Mouse (Mus musculus) Patski (cell line): ENCODE measurements around the gene Tecpr2. TPM values are rescaled to one million over a fixed set of nuclear protein-coding genes. Genes with fewer than 3 reads are reported as not detected.
"Not testable (repeated sequence)": the region's sequence is repeated elsewhere in the genome, so short reads cannot be mapped to it uniquely, and the experiment has no call there.

Source experiments
- ATAC-seq: fragments of 100-300 bp; one replicate; pipeline ENCODE4 v1.8.0; 2021
- CTCF ChIA-PET: fragments of 350-600 bp; sonication (Branson Sonifier 250); formaldehyde crosslinking; loops from one replicate; lab custom pipeline; 2022; ENCODE audit warnings: inconsistent platforms; lab: Charles Lee
- POLR2A ChIA-PET: fragments of 350-600 bp; sonication (Branson Sonifier 250); formaldehyde crosslinking; loops from one replicate; lab custom pipeline; 2022; ENCODE audit warnings: antibody characterized with exemption, inconsistent platforms; lab: Charles Lee
- DNase-seq: peaks from one replicate; pipeline ENCODE4 v3.0.0-alpha.2; 2011; ENCODE audit warnings: low read depth, low spot score
- H3K27me3 ChIP-seq: fragments of 371-371 bp; one replicate; pipeline ENCODE4 v1.5.1; 2021
- CTCF ChIP-seq: fragments of 100-300 bp; IDR thresholded peaks from one replicate; pipeline ENCODE4 v1.5.1; 2021
- in situ Hi-C: fragments of 300-500 bp; cut with MboI; formaldehyde crosslinking; loops from 3 replicates; pipeline ENCODE4 v1.11.1; 2018; ENCODE audit warnings: low pct_unique_long_range_greater_than_20kb, mixed read lengths
- polyA plus RNA-seq: library from polyadenylated mRNA; unstranded; gene quantifications from one replicate; pipeline ENCODE4 v1.2.3, GENCODE M21; 2021

Tecpr2 gene
- polyA plus RNA-seq, 1 experiment from 2014 or later: 7.4 TPM

DNA sequence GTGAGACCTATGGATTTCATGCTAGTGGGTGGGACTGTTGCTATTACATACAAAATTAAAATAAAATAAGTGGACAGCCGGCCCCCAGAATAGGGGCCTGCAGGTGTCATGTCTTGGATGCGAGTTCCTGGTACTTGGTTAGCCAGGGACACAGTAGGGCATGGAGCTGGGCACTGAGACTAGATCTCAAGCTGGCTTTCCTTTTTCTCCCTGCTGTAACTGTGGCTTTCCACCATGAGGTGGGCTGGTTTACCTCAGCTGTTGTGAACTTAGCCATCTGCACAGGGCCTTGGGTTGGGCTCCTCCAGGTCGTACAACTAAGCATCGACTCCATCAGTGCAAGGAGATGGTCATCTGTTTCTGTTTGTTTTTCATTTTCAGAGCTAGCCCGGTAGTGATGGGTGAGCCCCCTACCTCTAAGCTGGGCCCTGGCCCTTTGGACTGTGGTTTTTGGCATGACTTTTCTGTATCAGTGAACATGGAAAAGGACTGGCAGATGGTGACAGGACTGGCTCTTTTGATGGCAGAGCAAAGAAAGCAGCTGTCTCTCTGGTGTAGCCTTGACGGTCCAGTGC, 42.8 kb upstream of the Tecpr2 start:
- ChIA-PET CTCF (no interaction called here), POLR2A (no interaction called here)
- no peak for TF ChIP-seq CTCF
- in situ Hi-C loops: loop anchor here (10.0 kb wide), 3 partner anchors 111 to 401 kb away; partner anchors contain the start of genes 1700001K19Rik, Ppp2r5c and Wdr20
- ATAC-seq (no peak), DNase-seq (no peak)
- no peaks in the 10 kb centered on the region for H3K27me3 ChIP-seq

- H3K27me3 ChIP-seq: no peaks in the 10 kb centered on the region
- in situ Hi-C loops: no loop called here
- no peak for TF ChIP-seq CTCF
- CTCF ChIA-PET: no interaction called here
- POLR2A ChIA-PET: interaction anchor here (0.6 kb wide), 1 partner anchor 107 kb away, joined by 3 read pairs; no protein-coding TSS in a partner anchor
- ATAC-seq (peak; percentile 50), DNase-seq (no peak)
Measured at GRCm38 (mm10) chr12:110850010-110850928, 38.8 kb upstream of the Tecpr2 start, which contains the start of gene Zfp839. TSS of gene Zfp839 (plus strand) at chr12:110850253.

- in situ Hi-C loops: no loop called here
- POLR2A ChIA-PET: interaction anchor here (0.6 to 1.2 kb wide), 2 partner anchors 15 to 107 kb away, joined by 3 read pairs; no protein-coding TSS in a partner anchor
- H3K27me3 ChIP-seq: no peaks in the 10 kb centered on the region
- TF ChIP-seq CTCF: no peak
- CTCF ChIA-PET: no interaction called here
- DNase-seq (no peak), ATAC-seq (no peak)
Measured at GRCm38 (mm10) chr12:110850929-110851256, 38.2 kb upstream of the Tecpr2 start.

DNA sequence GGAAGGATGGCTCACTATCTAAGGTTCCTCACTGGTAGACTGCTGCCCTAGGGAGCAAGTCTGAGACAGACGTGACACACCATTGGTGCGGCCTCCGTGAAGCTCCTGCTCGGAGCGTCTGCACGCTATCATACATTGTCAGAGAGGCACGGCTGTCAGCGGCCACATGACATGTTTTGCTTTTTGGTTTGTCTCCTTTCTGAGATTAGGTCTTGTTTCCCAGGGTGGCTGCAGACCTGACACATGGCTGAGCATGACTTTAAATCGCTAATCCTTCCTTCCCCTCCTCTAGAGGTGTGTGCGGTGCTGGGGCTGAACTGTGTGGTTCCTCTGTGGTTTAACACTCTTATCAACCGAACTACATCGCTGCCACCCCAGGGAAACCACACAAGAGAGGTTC, 37.6 kb upstream of the Tecpr2 start:
- in situ Hi-C loops: no loop called here
- no peaks in the 10 kb centered on the region for H3K27me3 ChIP-seq
- ChIA-PET CTCF (no interaction called here), POLR2A (interaction anchor here (1.2 kb wide), 1 partner anchor 14 kb away, joined by 3 read pairs; no protein-coding TSS in a partner anchor)
- no peak for TF ChIP-seq CTCF
- ATAC-seq (no peak), DNase-seq (no peak)

DNA sequence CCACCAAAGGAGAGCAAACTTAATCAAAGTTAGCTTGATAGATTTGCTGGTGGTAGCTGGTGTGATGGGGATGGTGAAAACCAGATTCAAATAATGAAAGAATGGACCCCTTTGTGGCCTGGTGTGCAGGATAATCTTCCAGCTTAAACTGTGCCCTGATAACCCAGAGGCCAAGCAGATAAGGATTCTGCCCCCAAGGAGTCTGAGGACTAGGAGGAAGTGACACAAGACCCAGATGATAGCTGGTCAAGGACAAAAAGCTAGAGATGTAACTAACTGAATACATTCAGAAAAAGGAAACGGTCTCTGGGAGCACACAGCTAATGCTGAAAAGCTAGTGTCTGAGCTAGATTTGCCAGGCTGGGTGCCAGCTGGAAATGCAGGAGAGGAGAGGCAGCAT, 37.1 kb upstream of the Tecpr2 start:
- in situ Hi-C loops: no loop called here
- no peaks in the 10 kb centered on the region for H3K27me3 ChIP-seq
- CTCF ChIA-PET: no interaction called here
- ATAC-seq (no peak), DNase-seq (no peak)
- POLR2A ChIA-PET: interaction anchor here (1.2 kb wide), 1 partner anchor 14 kb away, joined by 3 read pairs; no protein-coding TSS in a partner anchor
- TF ChIP-seq CTCF: no peak

DNA sequence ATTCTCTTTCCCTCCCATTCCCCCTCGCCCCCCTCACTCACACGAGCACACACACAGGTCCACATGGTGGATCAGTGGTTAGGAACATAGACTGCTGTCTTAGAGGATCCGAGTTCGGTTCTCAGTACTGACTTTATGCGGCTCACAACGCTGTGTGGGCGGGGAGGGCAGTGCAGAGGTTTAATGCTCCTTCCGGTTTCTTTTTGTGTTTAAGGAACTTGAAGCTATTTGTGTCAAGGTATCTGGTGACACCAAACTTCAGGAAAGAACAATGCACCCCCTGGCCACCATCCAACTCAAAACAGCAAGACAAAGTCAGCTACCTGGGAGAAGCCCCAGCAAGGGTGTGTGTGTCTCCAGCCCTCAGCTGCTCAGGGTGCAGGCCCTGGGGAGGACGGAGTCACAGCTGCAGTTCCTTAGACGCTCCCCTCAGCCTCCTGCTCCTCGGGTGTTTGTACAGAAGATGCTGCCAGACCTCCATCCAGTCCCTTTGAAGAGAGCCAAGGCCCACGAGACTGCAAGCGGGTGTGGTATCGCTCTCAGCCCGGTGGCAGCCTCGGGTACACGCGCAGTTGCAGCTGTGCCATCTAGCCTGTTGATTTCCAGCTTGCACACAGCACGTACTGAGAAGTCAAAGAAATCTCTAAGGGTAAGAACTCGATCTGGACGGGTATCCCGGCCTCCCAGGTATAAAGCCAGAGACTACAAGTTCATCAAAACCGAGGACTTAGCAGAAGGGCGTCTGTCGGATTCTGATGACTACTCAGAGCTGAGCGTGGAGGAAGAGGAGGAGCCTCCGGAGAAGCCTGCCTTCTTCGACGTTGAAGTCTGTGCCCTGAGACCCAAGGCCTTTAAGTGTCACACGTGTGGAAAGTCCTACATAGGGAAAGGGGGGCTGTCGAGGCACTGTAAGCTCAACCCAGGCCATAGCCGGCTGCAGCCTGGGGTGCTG, 34.0 kb upstream of the Tecpr2 start:
- POLR2A ChIA-PET: no interaction called here
- no peak for ATAC-seq
- no peak for DNase-seq
- CTCF ChIA-PET: no interaction called here
- TF ChIP-seq CTCF: no peak
- no peaks in the 10 kb centered on the region for H3K27me3 ChIP-seq
- in situ Hi-C loops: no loop called here

- no peak for DNase-seq
- no peaks in the 10 kb centered on the region for H3K27me3 ChIP-seq
- in situ Hi-C loops: no loop called here
- ChIA-PET POLR2A (no interaction called here), CTCF (no interaction called here)
- no peak for TF ChIP-seq CTCF
- ATAC-seq: no peak
Measured at GRCm38 (mm10) chr12:110857196-110857595, 31.9 kb upstream of the Tecpr2 start.

DNA sequence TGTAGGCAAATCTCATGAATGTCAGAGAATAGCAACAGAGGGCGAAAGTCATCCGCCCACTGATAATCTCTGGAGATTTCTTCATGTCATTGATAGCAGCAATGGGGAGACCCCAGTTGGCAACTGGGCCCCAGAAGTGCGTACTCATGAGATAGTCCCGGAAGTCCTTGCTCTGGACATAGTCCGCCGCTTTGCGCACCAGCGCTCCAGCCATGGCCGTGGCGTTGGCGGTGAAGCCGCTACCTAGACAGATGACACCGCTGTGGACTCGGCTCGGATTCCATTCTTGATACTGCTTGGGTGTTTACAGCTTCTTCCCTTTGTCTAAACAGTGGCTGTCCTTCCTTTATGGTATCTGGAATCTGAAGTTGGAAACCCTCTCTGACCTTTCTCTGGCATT, 30.4 kb upstream of the Tecpr2 start:
- POLR2A ChIA-PET, CTCF ChIA-PET, in situ Hi-C loops, H3K27me3 ChIP-seq, DNase-seq, ATAC-seq: not testable (repeated sequence)

- ATAC-seq: no peak
- ChIA-PET CTCF (no interaction called here), POLR2A (interaction anchor here (1.3 kb wide), 1 partner anchor 20 kb away, joined by 3 read pairs; no protein-coding TSS in a partner anchor)
- DNase-seq: no peak
- H3K27me3 ChIP-seq: no peaks in the 10 kb centered on the region
- in situ Hi-C loops: no loop called here
- no peak for TF ChIP-seq CTCF
Measured at GRCm38 (mm10) chr12:110860293-110860692, 28.8 kb upstream of the Tecpr2 start.

DNA sequence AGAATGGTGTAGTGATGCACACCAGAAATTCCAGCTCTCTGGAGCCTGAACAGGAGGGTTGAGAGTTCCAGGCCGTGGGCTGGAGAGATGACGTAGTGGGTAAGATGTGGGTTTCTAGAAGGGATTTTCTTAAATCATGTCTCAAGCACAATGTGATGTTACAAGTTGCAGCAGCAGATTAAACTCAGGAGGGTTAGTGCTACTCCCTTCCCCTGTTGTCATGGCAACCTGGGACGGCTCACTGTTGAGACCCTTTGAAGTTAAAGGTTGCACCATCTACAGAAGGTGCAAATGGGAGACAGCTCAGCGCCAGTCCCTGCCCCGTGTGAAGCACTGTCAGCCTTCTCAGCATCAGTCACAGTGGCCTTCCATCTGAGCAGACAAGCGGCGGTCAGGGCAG, 27.8 kb upstream of the Tecpr2 start:
- CTCF ChIA-PET: no interaction called here
- ATAC-seq: no peak
- no peak for DNase-seq
- TF ChIP-seq CTCF: no peak
- no peaks in the 10 kb centered on the region for H3K27me3 ChIP-seq
- in situ Hi-C loops: no loop called here
- POLR2A ChIA-PET: no interaction called here
